Mouse (Mus musculus) spleen, adult 18-20 months (tissue): ENCODE measurements around the gene Pank2.
"Not testable (repeated sequence)": the region's sequence is repeated elsewhere in the genome, so short reads cannot be mapped to it uniquely, and the experiment has no call there.

Experiments
- DNase-seq, 2 experiments: peaks; one replicate each; pipeline ENCODE4 v3.0.0; 2022; ENCODE audit warnings: mixed read lengths in 2 of 2

Pank2 gene

GRCm38 (mm10) chr2:131261481-131262212 lies 648 bp upstream of the Pank2 start:
- no peak for DNase-seq

DNA sequence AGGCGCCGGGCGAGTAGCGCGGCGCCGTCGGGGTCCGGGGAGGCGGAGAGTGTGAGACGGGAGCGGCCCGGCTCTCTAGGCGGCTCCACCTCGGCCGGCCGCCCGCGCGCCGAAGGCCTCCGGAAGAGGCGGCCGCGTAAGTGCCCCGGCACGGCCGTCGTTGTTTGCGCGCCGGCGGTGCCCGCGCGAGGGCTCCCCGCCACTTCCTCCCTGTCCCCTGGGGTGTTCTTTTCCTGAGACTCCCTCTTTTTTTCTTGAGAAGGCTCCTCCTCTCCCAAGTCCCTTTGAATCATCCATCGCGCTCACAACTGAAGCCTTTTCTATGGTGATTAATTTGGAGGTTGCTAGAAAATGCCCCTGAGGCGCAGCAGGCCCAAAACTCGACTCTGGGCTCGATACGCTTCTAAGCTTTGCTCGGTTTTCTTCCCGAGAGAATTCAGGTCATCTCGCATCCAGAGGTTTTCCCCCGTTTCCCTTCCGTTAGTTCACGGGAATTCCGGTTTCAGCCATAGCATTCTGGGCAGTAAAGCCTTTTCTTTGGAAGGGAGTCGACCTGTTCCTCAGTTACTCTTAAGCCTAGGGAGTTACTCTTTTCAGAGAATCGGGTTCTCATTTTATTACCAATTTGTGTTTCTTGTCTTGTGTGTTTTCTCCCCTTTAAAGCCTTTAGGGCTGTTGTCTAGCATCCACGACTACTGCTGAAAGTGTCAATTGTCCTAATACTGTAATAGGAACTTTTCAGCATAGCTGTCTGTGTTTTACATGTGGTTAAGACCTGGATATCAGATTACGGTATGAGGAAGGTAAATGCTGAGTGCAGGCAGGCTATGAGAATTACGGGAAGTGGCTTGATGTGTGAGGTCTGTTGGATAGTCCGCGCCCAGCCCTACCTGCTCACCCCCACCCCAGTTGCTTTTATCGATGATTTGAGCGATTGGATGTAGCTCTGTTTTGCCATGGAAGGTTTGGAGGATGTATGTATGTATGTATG lies 680 bp downstream of the Pank2 start:
- DNase-seq, result no peak

GRCm38 (mm10) chr2:131264027-131264426 lies 1.7 kb downstream of the Pank2 start:
- DNase-seq, result no peak

- DNase-seq, result no peak
Observed at GRCm38 (mm10) chr2:131265056-131265455, 2.8 kb downstream of the Pank2 start.

DNA sequence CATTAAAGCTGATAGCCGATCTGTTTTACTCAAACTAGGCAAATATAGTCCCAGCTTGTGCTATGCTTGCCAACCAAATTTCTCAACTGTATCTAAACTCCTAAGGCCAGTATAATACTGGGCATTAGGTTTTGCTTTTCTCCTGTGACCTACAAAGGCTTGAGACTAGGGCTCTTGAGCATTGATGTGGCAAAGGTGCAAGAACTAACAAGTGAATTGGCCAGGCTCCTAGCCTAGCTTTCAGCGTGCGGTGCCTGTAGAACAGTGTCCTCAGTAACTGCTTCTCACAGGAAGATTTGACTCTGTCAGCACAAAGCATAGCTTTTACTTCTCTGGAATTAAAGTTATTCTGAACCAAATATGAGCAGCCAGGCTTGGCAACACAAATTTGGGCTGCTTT lies 13.2 kb downstream of the Pank2 start:
- no peak for DNase-seq

GRCm38 (mm10) chr2:131276722-131277121 lies 14.4 kb downstream of the Pank2 start:
- DNase-seq, result no peak

DNA sequence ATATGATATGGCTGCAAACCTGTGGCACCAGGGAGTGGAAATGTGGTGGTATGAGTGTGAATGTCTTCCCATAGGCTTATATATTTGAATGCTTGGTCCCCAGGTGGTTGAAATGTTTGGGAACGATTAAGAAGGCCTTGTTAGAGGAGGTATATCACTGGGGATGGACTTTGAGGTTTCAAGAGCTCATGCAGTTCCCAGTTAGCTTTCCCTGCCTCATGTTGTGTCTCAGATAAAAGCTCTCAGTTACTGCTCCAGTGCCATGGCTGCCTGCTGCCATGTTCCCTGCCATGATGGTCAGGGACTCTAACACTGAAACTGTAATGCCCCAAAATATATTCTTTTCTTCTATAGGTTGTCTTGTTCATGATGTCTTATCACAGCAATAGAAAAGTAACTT lies 19.3 kb downstream of the Pank2 start:
- DNase-seq, result no peak

DNA sequence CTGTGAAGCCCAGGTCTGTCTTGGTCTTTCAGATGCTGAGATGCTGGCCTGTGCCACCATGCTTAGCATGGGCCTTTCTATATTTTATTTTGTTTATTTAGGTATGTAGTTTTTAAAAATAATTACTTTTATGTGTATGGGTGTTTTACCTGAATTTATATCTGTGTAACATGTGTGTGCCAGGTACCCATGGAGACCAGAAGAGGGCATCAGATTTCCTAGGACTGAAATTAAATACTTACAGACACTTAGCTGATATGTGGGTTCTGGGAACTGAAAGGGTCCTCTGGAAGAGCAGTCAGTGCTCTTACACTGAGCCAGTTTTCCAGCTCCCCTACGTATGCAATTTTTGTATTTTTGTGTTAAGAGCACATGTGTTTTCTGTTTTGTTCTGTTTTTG lies 24.0 kb downstream of the Pank2 start:
- DNase-seq, result no peak

DNA sequence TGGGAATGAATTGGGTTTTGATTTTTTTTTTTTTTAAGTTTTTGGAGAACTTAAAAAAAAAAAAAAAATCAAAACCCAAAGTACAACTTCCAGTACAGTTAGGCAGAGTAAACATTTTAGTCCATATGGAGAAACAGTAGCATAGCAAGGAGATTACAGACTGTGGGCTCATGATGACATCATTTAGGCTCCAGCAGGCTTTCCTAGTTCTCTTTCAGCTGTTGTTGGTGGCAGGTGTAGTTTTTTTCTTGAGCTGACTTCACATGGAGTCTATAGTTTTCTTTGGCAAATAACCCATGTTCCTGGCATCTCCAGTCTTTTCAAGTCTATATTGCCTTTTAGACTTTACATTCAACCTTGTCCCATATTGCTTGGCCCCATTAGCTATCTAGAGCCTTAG lies 28.4 kb downstream of the Pank2 start:
- no peak for DNase-seq

GRCm38 (mm10) chr2:131296746-131297261 lies 34.5 kb downstream of the Pank2 start:
- no peak for DNase-seq

DNA sequence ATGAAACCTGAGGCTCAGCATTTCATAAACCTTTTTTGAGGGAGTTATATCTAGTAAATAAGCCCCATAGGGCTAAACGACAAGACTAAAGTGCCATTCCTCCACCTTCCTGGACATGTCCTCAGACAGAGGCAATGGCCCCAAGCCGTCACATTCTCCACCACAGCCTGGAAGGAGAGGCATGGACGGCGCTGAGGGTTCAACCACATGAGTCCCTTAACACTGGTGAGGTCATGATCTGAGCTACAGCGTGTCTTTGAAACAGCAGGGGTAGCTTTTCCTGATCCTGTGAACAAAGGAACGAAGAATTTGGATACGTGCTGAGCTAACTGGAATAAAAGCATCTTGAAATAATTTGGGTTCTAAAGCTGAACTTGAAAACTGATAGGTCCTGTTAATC lies 36.4 kb downstream of the Pank2 start:
- not testable (repeated sequence) for DNase-seq

- no peak for DNase-seq
Observed at GRCm38 (mm10) chr2:131300485-131300884, 38.2 kb downstream of the Pank2 start.

DNA sequence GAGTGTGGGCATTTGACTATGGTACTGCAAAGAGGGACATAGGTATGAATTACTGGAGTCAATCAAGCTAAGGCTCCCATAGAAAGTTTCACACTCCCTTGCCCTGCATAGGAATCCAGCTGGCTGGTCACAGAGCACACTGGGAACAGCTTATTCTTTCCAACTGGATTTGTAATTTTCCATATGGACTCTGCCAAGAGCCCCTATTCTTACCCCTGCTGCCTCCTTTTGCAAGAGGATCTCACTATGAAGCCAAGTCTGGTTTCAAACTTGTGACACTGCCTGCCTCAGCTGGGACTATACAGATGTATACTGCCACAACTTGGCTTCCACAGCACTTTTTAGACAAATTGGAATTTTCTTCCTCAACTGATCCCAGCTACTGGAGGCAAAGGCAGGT lies 39.3 kb downstream of the Pank2 start:
- DNase-seq, result no peak

DNA sequence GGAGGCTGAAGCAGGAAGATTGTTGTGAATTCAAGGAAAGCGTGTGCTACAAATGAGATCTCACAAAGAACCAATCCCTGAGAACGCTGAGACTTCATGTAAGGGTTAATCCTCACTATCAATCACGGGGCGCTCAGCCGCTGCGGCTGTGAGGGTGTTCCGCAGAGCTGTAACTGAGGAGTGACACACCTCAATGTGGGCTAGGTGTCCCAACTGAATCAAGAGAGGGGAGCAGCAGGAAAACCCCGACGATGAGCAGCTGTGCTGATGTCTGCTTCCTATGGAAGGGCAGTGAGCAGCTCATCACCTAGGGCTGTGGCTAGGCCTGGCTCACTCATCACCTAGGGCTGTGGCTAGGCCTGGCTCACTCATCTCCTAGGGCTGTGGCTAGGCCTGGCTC lies 42.2 kb downstream of the Pank2 start:
- no peak for DNase-seq

DNA sequence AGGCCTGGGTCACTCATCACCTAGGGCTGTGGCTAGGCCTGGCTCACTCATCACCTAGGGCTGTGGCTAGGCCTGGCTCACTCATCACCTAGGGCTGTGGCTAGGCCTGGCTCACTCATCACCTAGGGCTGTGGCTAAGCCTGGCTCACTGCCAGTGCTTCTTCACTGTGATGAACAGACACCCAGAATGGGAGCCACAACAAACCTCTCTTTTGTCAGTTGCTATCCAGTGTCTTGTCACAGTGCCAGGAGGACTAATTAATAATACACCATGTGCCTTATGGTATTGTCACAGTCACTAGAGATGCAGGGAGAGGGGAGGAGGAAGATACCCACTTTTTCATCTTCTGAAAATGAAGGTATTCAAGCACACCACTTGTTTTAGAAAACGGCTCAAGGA lies 42.9 kb downstream of the Pank2 start:
- not testable (repeated sequence) for DNase-seq

DNA sequence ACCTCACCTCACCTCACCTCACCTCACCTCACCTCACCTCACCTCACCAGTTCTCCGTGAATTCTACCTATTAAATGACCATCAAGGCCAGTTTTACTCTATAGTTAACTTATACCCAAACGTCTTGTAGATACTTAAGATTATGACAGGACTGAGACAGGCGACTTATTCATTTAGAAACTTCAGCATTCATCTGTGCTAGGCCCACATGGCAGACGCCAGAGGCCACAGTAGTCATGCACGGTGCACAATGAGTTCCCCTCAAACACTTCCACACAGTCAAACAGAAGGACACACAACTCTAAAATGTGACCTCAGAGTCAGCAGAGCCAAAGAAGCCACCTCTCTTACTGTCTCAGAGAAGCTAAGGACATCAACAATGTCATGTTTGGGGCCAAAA lies 45.1 kb downstream of the Pank2 start:
- DNase-seq, result no peak

- no peak for DNase-seq
Observed at GRCm38 (mm10) chr2:131307822-131308221, 45.5 kb downstream of the Pank2 start.

GRCm38 (mm10) chr2:131309296-131309695 lies 47.0 kb downstream of the Pank2 start:
- no peak for DNase-seq

- DNase-seq, result no peak
Observed at GRCm38 (mm10) chr2:131316167-131316566, 53.9 kb downstream of the Pank2 start.

DNA sequence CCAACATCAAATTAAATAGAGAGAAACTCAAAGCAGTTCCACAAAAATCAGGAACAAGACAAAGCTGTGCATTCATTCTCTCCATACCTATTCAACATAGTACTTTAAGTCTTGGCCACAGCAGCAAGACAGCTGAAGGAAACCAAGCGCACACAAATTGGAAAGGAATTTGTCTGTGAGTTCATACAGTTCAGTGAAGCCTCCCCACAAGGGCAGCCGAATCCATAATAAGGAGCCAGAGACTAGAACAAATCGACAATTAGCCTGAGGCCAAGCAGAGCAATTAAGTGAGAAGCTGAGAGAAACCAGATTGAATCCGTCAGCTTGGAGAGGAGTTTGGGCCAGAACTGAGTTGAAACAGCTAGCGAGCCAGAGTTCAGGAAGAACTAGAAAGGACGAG lies 57.1 kb downstream of the Pank2 start:
- DNase-seq, result no peak

DNA sequence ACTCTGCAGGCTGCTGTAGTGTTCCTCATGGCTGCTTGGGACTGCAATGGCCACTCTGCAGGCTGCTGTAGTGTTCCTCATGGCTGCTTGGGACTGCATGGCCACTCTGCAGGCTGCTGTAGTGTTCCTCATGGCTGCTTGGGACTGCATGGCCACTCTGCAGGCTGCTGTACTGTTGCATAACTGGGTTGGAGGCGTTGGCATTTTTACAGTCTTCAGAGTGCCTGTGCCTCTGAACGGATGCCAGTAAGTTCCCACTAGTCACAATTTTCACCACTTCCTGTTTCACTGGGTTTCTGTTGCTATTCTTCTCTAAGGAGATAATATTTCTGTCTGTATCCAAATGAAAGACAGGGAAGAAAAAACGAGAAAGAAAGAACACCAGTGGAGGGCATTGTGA lies 58.9 kb downstream of the Pank2 start:
- peak in 1 of 2 experiments; percentile 21 for DNase-seq

DNA sequence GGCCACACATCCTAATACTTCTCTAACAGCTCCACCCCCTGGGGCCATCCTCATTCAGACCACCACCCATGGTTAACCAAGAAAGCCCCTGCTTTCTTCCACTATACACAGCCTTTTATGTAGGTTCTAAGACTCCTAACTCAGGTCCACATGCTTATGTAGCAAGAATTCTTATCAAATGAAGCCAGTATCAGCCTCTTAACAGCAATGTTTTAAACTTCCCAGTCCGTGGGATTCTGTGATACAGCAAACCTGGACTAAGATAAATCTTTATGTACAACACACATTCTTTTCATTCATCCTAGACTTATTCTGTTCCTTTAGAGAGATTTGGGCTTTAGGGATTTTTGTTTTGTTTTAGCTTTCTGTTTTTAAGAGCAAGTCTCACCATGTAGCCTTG lies 61.4 kb downstream of the Pank2 start:
- no peak for DNase-seq

DNA sequence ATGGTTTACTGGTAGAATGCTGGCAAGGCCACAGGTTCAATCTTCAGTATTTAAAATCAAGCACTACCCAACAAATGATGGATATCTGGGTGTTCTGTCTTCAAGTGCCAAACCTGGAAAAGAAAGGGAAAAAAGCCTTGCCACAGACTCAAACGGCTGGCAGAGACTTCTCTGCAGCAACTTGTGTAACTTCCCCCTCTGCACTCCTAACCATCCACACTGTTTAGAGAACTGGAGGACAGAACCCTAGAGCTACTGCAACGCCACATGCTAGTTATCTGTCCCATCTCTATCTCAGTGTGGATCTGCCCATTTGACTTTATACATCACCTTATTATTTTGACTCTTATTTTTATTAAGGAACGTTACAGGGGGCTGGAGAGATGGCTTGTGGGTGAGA lies 63.7 kb downstream of the Pank2 start:
- no peak for DNase-seq

DNA sequence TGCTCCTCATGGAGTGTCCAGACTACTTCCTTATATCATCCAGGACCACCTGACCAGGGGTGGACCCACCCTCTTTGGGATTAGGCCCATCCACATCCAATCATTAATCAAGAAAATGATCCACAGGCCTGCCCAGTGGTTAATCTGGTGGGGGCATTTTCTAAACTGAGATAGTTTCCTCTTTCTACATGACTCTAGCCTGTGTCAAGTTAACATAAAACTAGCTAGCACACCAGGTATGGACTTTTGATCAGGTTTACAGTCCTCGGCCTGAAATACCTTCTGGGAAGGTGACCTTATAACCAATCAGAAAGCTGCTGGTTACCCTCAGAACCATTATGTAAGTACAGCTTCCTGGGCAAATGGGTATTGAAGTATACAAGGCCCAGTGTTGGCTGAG lies 66.7 kb downstream of the Pank2 start:
- no peak for DNase-seq
